Mouse (Mus musculus): ENCODE data around the gene Tle3. TPM values are rescaled to one million over a fixed set of nuclear protein-coding genes. Genes with fewer than 3 reads are reported as not detected.

Gene Tle3
- polyA plus RNA-seq, 2 experiments = 2.9 to 4.6 TPM

- H3K27me3 ChIP-seq (ENCODE audit: control insufficient read depth, insufficient read depth, low read length) = peaks cover 45% of the 10 kb centered on the region
- H3K4me1 ChIP-seq (replicated peaks; ENCODE audit: control insufficient read depth in 2 of 2, insufficient read depth in 2 of 2, low read length in 1 of 2) = peaks cover 31 to 38% of the 10 kb centered on the region in 2 experiments
- under 1% methylated on average over 42 of the region's 42 CpGs for WGBS (ENCODE audit: insufficient replicate concordance)
- no peak for DNase-seq (ENCODE audit: low read depth in 3 of 3, low spot score in 3 of 3)
- peak overlapping the region; percentile 72 to 77 for H3K4me3 ChIP-seq (ENCODE audit: insufficient read depth in 1 of 2, low read depth in 2 of 2, low read length in 2 of 2)
- ATAC-seq (ENCODE audit: insufficient read depth) = peak; percentile 50
- H3K9me3 ChIP-seq (ENCODE audit: control insufficient read depth, low read length) = no peaks in the 10 kb centered on the region
- no peak overlapping the region for H3K27ac ChIP-seq
- no peak for TF ChIP-seq EP300 (IDR thresholded peaks at IDR 0.05; ENCODE audit: low read depth)
- TF ChIP-seq CTCF (IDR thresholded peaks at IDR 0.05; ENCODE audit: low read depth) = no peak
- H3K36me3 ChIP-seq (replicated peaks; ENCODE audit: control insufficient read depth, insufficient read depth, low read depth) = no peaks in the 10 kb centered on the region
- peak overlapping the region; percentile 66 for H3K9ac ChIP-seq (replicated peaks)
- H3K4me2 ChIP-seq (ENCODE audit: low read depth) = peak overlapping the region; percentile 99
Measured at GRCm38 (mm10) chr9:61372510-61372975, 377 bp downstream of the Tle3 start.

DNA sequence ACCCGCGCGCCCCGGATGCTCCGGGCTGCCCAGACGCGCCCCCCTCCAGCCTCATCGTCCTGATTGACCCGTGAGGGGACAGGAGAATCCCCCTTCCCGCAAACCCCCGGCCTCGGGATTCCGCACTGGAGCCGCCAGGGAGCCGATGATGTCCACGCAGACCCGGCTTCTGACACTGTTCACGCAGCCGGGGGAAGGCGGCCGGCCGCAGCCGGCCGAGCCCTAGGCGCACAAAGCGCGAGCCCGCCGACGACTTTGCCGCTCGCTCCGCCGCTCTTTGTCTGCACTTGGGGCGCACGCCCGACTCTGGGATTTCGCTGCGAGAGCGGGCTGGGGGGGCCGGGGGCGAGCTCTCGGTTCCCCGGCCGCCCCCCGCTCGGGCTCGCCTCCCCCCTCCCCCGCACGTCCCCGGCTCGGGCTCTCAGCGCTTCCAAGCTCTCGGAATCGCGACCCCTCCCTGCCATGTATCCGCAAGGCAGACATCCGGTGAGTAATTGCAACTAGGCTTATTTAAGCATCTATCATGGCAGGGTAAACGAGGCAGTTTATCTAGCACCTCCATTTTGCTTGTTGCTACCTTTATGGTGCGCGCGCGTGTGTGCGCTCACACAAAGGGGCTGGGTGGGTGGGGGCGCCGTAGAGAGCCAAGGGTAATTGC, 939 bp downstream of the Tle3 start:
- H3K4me1 ChIP-seq (replicated peaks; ENCODE audit: control insufficient read depth in 2 of 2, insufficient read depth in 2 of 2, low read length in 1 of 2) = peaks cover 31 to 38% of the 10 kb centered on the region in 2 experiments
- peak overlapping the region; percentile 99 for H3K4me2 ChIP-seq (ENCODE audit: low read depth)
- H3K27me3 ChIP-seq (ENCODE audit: control insufficient read depth, insufficient read depth, low read length) = peaks cover 39% of the 10 kb centered on the region
- under 1% methylated on average over 66 of the region's 66 CpGs for WGBS (ENCODE audit: insufficient replicate concordance)
- H3K4me3 ChIP-seq (ENCODE audit: insufficient read depth in 1 of 2, low read depth in 2 of 2, low read length in 2 of 2) = peak overlapping the region; percentile 72 to 77
- H3K9ac ChIP-seq (replicated peaks) = peak overlapping the region; percentile 66
- H3K36me3 ChIP-seq (replicated peaks; ENCODE audit: control insufficient read depth, insufficient read depth, low read depth) = no peaks in the 10 kb centered on the region
- no peak overlapping the region for H3K27ac ChIP-seq
- H3K9me3 ChIP-seq (ENCODE audit: control insufficient read depth, low read length) = no peaks in the 10 kb centered on the region
- no peak for ATAC-seq (ENCODE audit: insufficient read depth)
- no peak for DNase-seq (ENCODE audit: low read depth in 3 of 3, low spot score in 3 of 3)
- no peak for TF ChIP-seq EP300 (IDR thresholded peaks at IDR 0.05; ENCODE audit: low read depth)
- no peak for TF ChIP-seq CTCF (IDR thresholded peaks at IDR 0.05; ENCODE audit: low read depth)

- no peak for DNase-seq (ENCODE audit: low read depth in 3 of 3, low spot score in 3 of 3)
- ATAC-seq (ENCODE audit: insufficient read depth) = no peak
- H3K9me3 ChIP-seq (ENCODE audit: control insufficient read depth, low read length) = no peaks in the 10 kb centered on the region
- no peak for TF ChIP-seq EP300 (IDR thresholded peaks at IDR 0.05; ENCODE audit: low read depth)
- no peak for TF ChIP-seq CTCF (IDR thresholded peaks at IDR 0.05; ENCODE audit: low read depth)
- H3K9ac ChIP-seq (replicated peaks) = peak overlapping the region; percentile 66
- H3K27ac ChIP-seq = no peak overlapping the region
- under 1% methylated on average over 23 of the region's 23 CpGs for WGBS (ENCODE audit: insufficient replicate concordance)
- peak overlapping the region; percentile 72 to 77 for H3K4me3 ChIP-seq (ENCODE audit: insufficient read depth in 1 of 2, low read depth in 2 of 2, low read length in 2 of 2)
- H3K27me3 ChIP-seq (ENCODE audit: control insufficient read depth, insufficient read depth, low read length) = peaks cover 34% of the 10 kb centered on the region
- peaks cover 31 to 36% of the 10 kb centered on the region in 2 experiments for H3K4me1 ChIP-seq (replicated peaks; ENCODE audit: control insufficient read depth in 2 of 2, insufficient read depth in 2 of 2, low read length in 1 of 2)
- H3K36me3 ChIP-seq (replicated peaks; ENCODE audit: control insufficient read depth, insufficient read depth, low read depth) = no peaks in the 10 kb centered on the region
- peak overlapping the region; percentile 99 for H3K4me2 ChIP-seq (ENCODE audit: low read depth)
Measured at GRCm38 (mm10) chr9:61373634-61373941, 1.4 kb downstream of the Tle3 start.

- Histone ChIP-seq H3K4me3 (ENCODE audit: insufficient read depth in 1 of 2, low read depth in 2 of 2, low read length in 2 of 2) (peak overlapping the region; percentile 72 to 77), H3K9me3 (ENCODE audit: control insufficient read depth, low read length) (no peaks in the 10 kb centered on the region), H3K27me3 (ENCODE audit: control insufficient read depth, insufficient read depth, low read length) (peaks cover 28% of the 10 kb centered on the region), H3K36me3 (replicated peaks; ENCODE audit: control insufficient read depth, insufficient read depth, low read depth) (no peaks in the 10 kb centered on the region), H3K9ac (replicated peaks) (peak overlapping the region; percentile 66), H3K4me2 (ENCODE audit: low read depth) (peak overlapping the region; percentile 99), H3K4me1 (replicated peaks; ENCODE audit: control insufficient read depth in 2 of 2, insufficient read depth in 2 of 2, low read length in 1 of 2) (peaks cover 31 to 36% of the 10 kb centered on the region in 2 experiments), H3K27ac (no peak overlapping the region)
- ATAC-seq (ENCODE audit: insufficient read depth) = no peak
- no peak for TF ChIP-seq EP300 (IDR thresholded peaks at IDR 0.05; ENCODE audit: low read depth)
- no peak for TF ChIP-seq CTCF (IDR thresholded peaks at IDR 0.05; ENCODE audit: low read depth)
- no peak for DNase-seq (ENCODE audit: low read depth in 3 of 3, low spot score in 3 of 3)
- WGBS (ENCODE audit: insufficient replicate concordance) = 3% methylated on average over 42 of the region's 51 CpGs
Measured at GRCm38 (mm10) chr9:61373942-61374900, 2.1 kb downstream of the Tle3 start.

- TF ChIP-seq CTCF (IDR thresholded peaks at IDR 0.05; ENCODE audit: low read depth) = no peak
- no peak for TF ChIP-seq EP300 (IDR thresholded peaks at IDR 0.05; ENCODE audit: low read depth)
- DNase-seq (ENCODE audit: low read depth in 3 of 3, low spot score in 3 of 3) = no peak
- H3K36me3 ChIP-seq (replicated peaks; ENCODE audit: control insufficient read depth, insufficient read depth, low read depth) = no peaks in the 10 kb centered on the region
Measured at GRCm38 (mm10) chr9:61375002-61375401, 2.8 kb downstream of the Tle3 start.

More at GRCm38 (mm10) chr9:61375002-61375401, 2.8 kb downstream of the Tle3 start:
- Histone ChIP-seq H3K4me1 (replicated peaks; ENCODE audit: control insufficient read depth in 2 of 2, insufficient read depth in 2 of 2, low read length in 1 of 2) (peaks cover 28 to 42% of the 10 kb centered on the region in 2 experiments), H3K4me2 (ENCODE audit: low read depth) (peak overlapping the region; percentile 99), H3K9ac (replicated peaks) (no peak overlapping the region), H3K27ac (no peak overlapping the region), H3K4me3 (ENCODE audit: insufficient read depth in 1 of 2, low read depth in 2 of 2, low read length in 2 of 2) (no peak overlapping the region), H3K27me3 (ENCODE audit: control insufficient read depth, insufficient read depth, low read length) (peaks cover 20% of the 10 kb centered on the region), H3K9me3 (ENCODE audit: control insufficient read depth, low read length) (no peaks in the 10 kb centered on the region)
- no peak for ATAC-seq (ENCODE audit: insufficient read depth)
- 42% methylated on average over 5 of the region's 5 CpGs for WGBS (ENCODE audit: insufficient replicate concordance)

All from liver, embryonic 14.5 days (tissue).